Mouse (Mus musculus): ENCODE data around the gene Ppp1ca.

The Ppp1ca gene

GRCm38 (mm10) chr19:4191528-4192250 lies at the start of gene Ppp1ca:
Gene Ppp1ca (plus strand): TSS chr19:4192065.
- peak; percentile 89 for DNase-seq (ENCODE audit: low spot score)

- no peak for DNase-seq (ENCODE audit: low spot score)
Observed at GRCm38 (mm10) chr19:4142416-4143173, 49.3 kb upstream of the Ppp1ca start.

- DNase-seq (ENCODE audit: low spot score) = no peak
Observed at GRCm38 (mm10) chr19:4143759-4144268, 48.1 kb upstream of the Ppp1ca start, which contains the start of gene Cabp4. Gene Cabp4 (minus strand): TSS chr19:4144033.

- no peak for DNase-seq (ENCODE audit: low spot score)
Observed at GRCm38 (mm10) chr19:4144550-4145498, 47.0 kb upstream of the Ppp1ca start.

GRCm38 (mm10) chr19:4145936-4146335 lies 45.9 kb upstream of the Ppp1ca start:
- DNase-seq (ENCODE audit: low spot score) = no peak

- no peak for DNase-seq (ENCODE audit: low spot score)
Observed at GRCm38 (mm10) chr19:4146366-4147021, 45.4 kb upstream of the Ppp1ca start.

GRCm38 (mm10) chr19:4147022-4147405 lies 44.9 kb upstream of the Ppp1ca start:
- no peak for DNase-seq (ENCODE audit: low spot score)

GRCm38 (mm10) chr19:4147782-4148490 lies 43.9 kb upstream of the Ppp1ca start:
- no peak for DNase-seq (ENCODE audit: low spot score)

GRCm38 (mm10) chr19:4148491-4148806 lies 43.4 kb upstream of the Ppp1ca start, which contains the start of gene Coro1b:
Gene Coro1b (plus strand): TSS chr19:4148619.
- DNase-seq (ENCODE audit: low spot score) = peak; percentile 95

GRCm38 (mm10) chr19:4148819-4149218 lies 43.0 kb upstream of the Ppp1ca start:
- DNase-seq (ENCODE audit: low spot score) = no peak

- DNase-seq (ENCODE audit: low spot score) = no peak
Observed at GRCm38 (mm10) chr19:4149283-4149682, 42.6 kb upstream of the Ppp1ca start.

GRCm38 (mm10) chr19:4149764-4150461 lies 42.0 kb upstream of the Ppp1ca start:
- DNase-seq (ENCODE audit: low spot score) = no peak

GRCm38 (mm10) chr19:4150567-4151487 lies 41.0 kb upstream of the Ppp1ca start:
- DNase-seq (ENCODE audit: low spot score) = no peak

- no peak for DNase-seq (ENCODE audit: low spot score)
Observed at GRCm38 (mm10) chr19:4151488-4151860, 40.4 kb upstream of the Ppp1ca start.

GRCm38 (mm10) chr19:4151898-4152297 lies 40.0 kb upstream of the Ppp1ca start:
- DNase-seq (ENCODE audit: low spot score) = no peak

GRCm38 (mm10) chr19:4152445-4153231 lies 39.2 kb upstream of the Ppp1ca start:
- no peak for DNase-seq (ENCODE audit: low spot score)

- no peak for DNase-seq (ENCODE audit: low spot score)
Observed at GRCm38 (mm10) chr19:4153232-4153654, 38.6 kb upstream of the Ppp1ca start, which contains the start of gene Ptprcap. Gene Ptprcap (plus strand): TSS chr19:4153604.
